In genomic region chr7:25372441-25372840, GRCm38 (mm10) we compare ENCODE assay signal across 36 mouse cellular contexts. TPM values are rescaled to one million over a fixed set of nuclear protein-coding genes. Genes with fewer than 3 reads are reported as not detected.
DNase-seq lines count a peak whose midpoint lies in the region; ATAC-seq lines count a peak whose summit lies in the region.
"Had no signal": no experiment of that assay in that cellular context is flagged by ENCODE, and none has a peak within 500 bp of the region (broad histone marks: within the 10 kb centered on the region; RNA-seq: fewer than 3 reads in every experiment).

No protein-coding gene starts in this region.

- no peak overlapping the region for H3K4me2 ChIP-seq in midbrain, embryonic 13.5 days (replicated peaks)
- H3K4me2 ChIP-seq: forebrain, embryonic 13.5 days; hindbrain, embryonic 14.5 days; limb, embryonic 15.5 days; liver, embryonic 15.5 days; midbrain, embryonic 12.5 days; neural tube, embryonic 12.5 days had no signal

- WGBS in midbrain, embryonic 13.5 days: 93% methylated on average over 5 of the region's 5 CpGs

- no peak overlapping the region for H3K9ac ChIP-seq in midbrain, embryonic 13.5 days (replicated peaks)
- H3K9ac ChIP-seq: forebrain, embryonic 13.5 days; hindbrain, embryonic 14.5 days; limb, embryonic 15.5 days; liver, embryonic 15.5 days; midbrain, embryonic 12.5 days; neural tube, embryonic 12.5 days had no signal

- peak; percentile 43 for DNase-seq in urinary bladder, postnatal 14 days (ENCODE audit: low spot score)
- no peak for DNase-seq in urinary bladder, postnatal 4 days (ENCODE audit: low spot score in 2 of 2)
- DNase-seq in lung, postnatal 10 days: peak; percentile 58
- DNase-seq in retina, postnatal 1 day: no peak
- no peak for DNase-seq in left cerebral cortex, adult 18-20 months (ENCODE audit: low spot score in 2 of 2)
- DNase-seq: adrenal gland, adult 8-10 months; B cell, adult 2 months; cerebellum, adult 9-10 months; gastrocnemius, adult 2 months; heart, postnatal 4 days; kidney, adult 2 months; left cerebral cortex, postnatal 4 days; right cerebral cortex, postnatal 25 days; thymus, adult 2 months had no signal

- peaks cover 17% of the 10 kb centered on the region for H3K4me1 ChIP-seq in midbrain, embryonic 13.5 days (replicated peaks)
- H3K4me1 ChIP-seq: neural tube, embryonic 12.5 days had no signal

- H3K9me3 ChIP-seq in midbrain, embryonic 13.5 days: no peaks in the 10 kb centered on the region
- H3K9me3 ChIP-seq: forebrain, embryonic 13.5 days; G1E; heart, embryonic 10.5 days; limb, embryonic 15.5 days; liver, embryonic 15.5 days; midbrain, embryonic 12.5 days; neural tube, embryonic 12.5 days had no signal

- H3K4me3 ChIP-seq in midbrain, embryonic 13.5 days (replicated peaks): no peak overlapping the region
- H3K4me3 ChIP-seq: forebrain, embryonic 13.5 days; gastrocnemius, adult 2 months; heart, embryonic 10.5 days; limb, embryonic 15.5 days; liver, embryonic 15.5 days; midbrain, embryonic 12.5 days; neural tube, embryonic 12.5 days had no signal

- peaks cover 41% of the 10 kb centered on the region for H3K27me3 ChIP-seq in midbrain, embryonic 13.5 days
- H3K27me3 ChIP-seq: Patski had no signal

- no peaks in the 10 kb centered on the region for H3K36me3 ChIP-seq in midbrain, embryonic 13.5 days
- H3K36me3 ChIP-seq: G1E; heart, embryonic 10.5 days; limb, embryonic 15.5 days; liver, embryonic 15.5 days; midbrain, embryonic 12.5 days; neural tube, embryonic 12.5 days had no signal

- peak; percentile 67 for ATAC-seq in megakaryocyte progenitor cell, adult 5-6 weeks (replicated peaks; ENCODE audit: poor library complexity)
- no peak for ATAC-seq in midbrain, embryonic 13.5 days
- ATAC-seq: forebrain, embryonic 13.5 days; inflammation-experienced regulatory T-cells, adult 6 months; Patski had no signal

- H3K27ac ChIP-seq in midbrain, embryonic 13.5 days: no peak overlapping the region
- H3K27ac ChIP-seq: forebrain, embryonic 13.5 days; gastrocnemius, adult 2 months; heart, embryonic 10.5 days; hindbrain, embryonic 14.5 days; kidney, postnatal 0 days; limb, embryonic 15.5 days; liver, embryonic 15.5 days; midbrain, embryonic 12.5 days; neural tube, embryonic 12.5 days had no signal

RNA-seq across cellular contexts. Expression of gene Cnfn, which starts 2.9 kb away (rescaled TPM):
- not detected in 2 replicates for total RNA-seq in megakaryocyte progenitor cell, adult 5-6 weeks (2015)
- total RNA-seq in megakaryocyte progenitor cell, adult 5-6 weeks (2017): not detected in 2 replicates
- not detected for total RNA-seq in left cerebral cortex, adult 18-20 months (2021)
- 0.32 TPM in 1 of 2 replicates, not detected in the other for polyA plus RNA-seq in midbrain, embryonic 13.5 days (2015; fragmentation: Nextera tagmentation; extraction: Ambion mirVana)
- total RNA-seq: adrenal gland, adult 8-10 months; CH12.LX; common myeloid progenitor, adult 5-6 weeks; G1E; gastrocnemius, adult 2 months; gastrocnemius, postnatal 4 days; heart, postnatal 4 days; layer of hippocampus, postnatal 10 days; left cerebral cortex, adult 8-10 months; left cerebral cortex, postnatal 4 days had no signal
- polyA plus RNA-seq: brain, embryonic 14.5 days; forebrain, embryonic 13.5 days; frontal cortex, adult 2 months; G1E; heart, embryonic 10.5 days; hindbrain, embryonic 14.5 days; inflammation-experienced regulatory T-cells, adult 6 months; kidney, adult 2 months; kidney, postnatal 0 days; midbrain, embryonic 12.5 days; neural tube, embryonic 12.5 days; Patski; spleen, adult 2 months had no signal

RNA-seq across cellular contexts. Expression of gene Lipe, which starts 26.1 kb away (rescaled TPM):
- 8.3 and 9.8 TPM in 2 replicates for total RNA-seq in megakaryocyte progenitor cell, adult 5-6 weeks (2015)
- total RNA-seq in megakaryocyte progenitor cell, adult 5-6 weeks (2017): 7.2 and 7.4 TPM in 2 replicates
- 1 to 10 TPM; 7.6 to 8.2 TPM for total RNA-seq in left cerebral cortex, adult 18-20 months (2021)
- polyA plus RNA-seq in midbrain, embryonic 13.5 days (2015; fragmentation: Nextera tagmentation; extraction: Ambion mirVana): 8.4 and 9.9 TPM in 2 replicates

RNA-seq across cellular contexts. Expression of gene Cxcl17, which starts 40.2 kb away (rescaled TPM):
- total RNA-seq in megakaryocyte progenitor cell, adult 5-6 weeks (2015): not detected in 2 replicates
- not detected in 2 replicates for total RNA-seq in megakaryocyte progenitor cell, adult 5-6 weeks (2017)
- not detected for total RNA-seq in left cerebral cortex, adult 18-20 months (2021)
- 0.51 and 0.73 TPM in 2 replicates for polyA plus RNA-seq in midbrain, embryonic 13.5 days (2015; fragmentation: Nextera tagmentation; extraction: Ambion mirVana)
- total RNA-seq: adrenal gland, adult 8-10 months; CH12.LX; common myeloid progenitor, adult 5-6 weeks; G1E; gastrocnemius, adult 2 months; gastrocnemius, postnatal 4 days; heart, postnatal 4 days; layer of hippocampus, postnatal 10 days; left cerebral cortex, adult 8-10 months; left cerebral cortex, postnatal 4 days had no signal
- polyA plus RNA-seq: brain, embryonic 14.5 days; embryonic facial prominence, embryonic 11.5 days; frontal cortex, adult 2 months; G1E; inflammation-experienced regulatory T-cells, adult 6 months; liver, embryonic 15.5 days; spleen, adult 2 months had no signal

RNA-seq across cellular contexts. Expression of gene Megf8, which starts 55.5 kb away (rescaled TPM):
- total RNA-seq in megakaryocyte progenitor cell, adult 5-6 weeks (2015): 2.2 and 2.5 TPM in 2 replicates
- total RNA-seq in megakaryocyte progenitor cell, adult 5-6 weeks (2017): 3.5 and 3.9 TPM in 2 replicates
- total RNA-seq in left cerebral cortex, adult 18-20 months (2021): 100 to 1,000 TPM; 100 to 102 TPM
- polyA plus RNA-seq in midbrain, embryonic 13.5 days (2015; fragmentation: Nextera tagmentation; extraction: Ambion mirVana): 18.9 and 19.8 TPM in 2 replicates

Comparison
In these comparisons a context has a peak if more than half of its experiments do, and no peak if none do; other contexts are left out.
1. DNase-seq: peak in urinary bladder, postnatal 14 days (single experiment) and lung, postnatal 10 days (single experiment); none in urinary bladder, postnatal 4 days (0 of 2), retina, postnatal 1 day (single experiment) and left cerebral cortex, adult 18-20 months (0 of 2).